Mouse (Mus musculus) midbrain, embryonic 12.5 days (tissue): ENCODE results near the gene Gdpd3. TPM values are rescaled to one million over a fixed set of nuclear protein-coding genes. Genes with fewer than 3 reads are reported as not detected.

Source experiments
- ATAC-seq: fragments of 200-750 bp; cut with Nextera tagmentation; 2 replicates; pipeline ENCODE4 v1.8.0; 2017; ENCODE audit warnings: low read depth, moderate TSS enrichment, moderate library complexity; ENCODE audit not compliant: low FRiP score
- H3K27ac ChIP-seq: fragments of 300-500 bp; sonication (generic); replicated peaks from 2 replicates; pipeline ENCODE4 v1.5.1; 2016; ENCODE audit warnings: mild to moderate bottlenecking
- H3K27me3 ChIP-seq: fragments of 300-500 bp; sonication (generic); 2 replicates; pipeline ENCODE4 v1.6.1; 2016; ENCODE audit warnings: mild to moderate bottlenecking
- H3K36me3 ChIP-seq: fragments of 300-500 bp; sonication (generic); 2 replicates; pipeline ENCODE4 v1.6.1; 2016
- H3K4me1 ChIP-seq: fragments of 300-500 bp; sonication (generic); 2 replicates; pipeline ENCODE4 v1.6.1; 2016
- H3K4me2 ChIP-seq: fragments of 300-500 bp; sonication (generic); replicated peaks from 2 replicates; pipeline ENCODE4 v1.6.1; 2016; ENCODE audit warnings: mild to moderate bottlenecking, moderate library complexity
- H3K4me3 ChIP-seq: fragments of 300-500 bp; sonication (generic); 2 replicates; pipeline ENCODE4 v1.5.1; 2016; ENCODE audit warnings: mild to moderate bottlenecking
- H3K9ac ChIP-seq: fragments of 300-500 bp; sonication (generic); replicated peaks from 2 replicates; pipeline ENCODE4 v1.6.1; 2016; ENCODE audit warnings: mild to moderate bottlenecking, moderate library complexity
- H3K9me3 ChIP-seq: fragments of 300-500 bp; sonication (generic); 2 replicates; pipeline ENCODE4 v1.6.1; 2016; ENCODE audit warnings: mild to moderate bottlenecking
- WGBS: fragments of 180-500 bp; shearing (Covaris S2); methylation state at CpG from one replicate; pipeline ENCODE4 v1.1.7; 2016; 5-methylcytosine and 5-hydroxymethylcytosine counted together
- polyA plus RNA-seq: library from polyadenylated mRNA; unstranded; fragments of >200 nt; fragmentation: Nextera tagmentation; extraction: Ambion mirVana; gene quantifications from 2 replicates; pipeline ENCODE4 v1.2.1, GENCODE M21; 2016

Gene Gdpd3
- polyA plus RNA-seq, 1 experiment from 2014 or later, result 2.0 TPM

- Histone ChIP-seq H3K4me3 (no peak overlapping the region), H3K9ac (no peak overlapping the region), H3K4me2 (no peak overlapping the region), H3K4me1 (peaks cover 3% of the 10 kb centered on the region; the same call in 1 of the 2 replicates), H3K27me3 (no peaks in the 10 kb centered on the region), H3K27ac (no peak overlapping the region), H3K9me3 (no peaks in the 10 kb centered on the region), H3K36me3 (no peaks in the 10 kb centered on the region)
- no peak for ATAC-seq
- 91% methylated on average over 13 of the region's 13 CpGs for WGBS
These were observed 24.1 kb upstream of the Gdpd3 start for GRCm38 (mm10) chr7:126741964-126742482.

- no peak overlapping the region for H3K9ac ChIP-seq
- no peak overlapping the region for H3K27ac ChIP-seq
- WGBS, result 92% methylated on average over 12 of the region's 12 CpGs
- no peaks in the 10 kb centered on the region for H3K27me3 ChIP-seq
- no peak for ATAC-seq
- H3K4me1 ChIP-seq, result no peaks in the 10 kb centered on the region
- no peak overlapping the region for H3K4me3 ChIP-seq
- no peak overlapping the region for H3K4me2 ChIP-seq
- H3K9me3 ChIP-seq, result no peaks in the 10 kb centered on the region
- H3K36me3 ChIP-seq, result no peaks in the 10 kb centered on the region
These were observed 20.1 kb upstream of the Gdpd3 start for GRCm38 (mm10) chr7:126746066-126746465.

DNA sequence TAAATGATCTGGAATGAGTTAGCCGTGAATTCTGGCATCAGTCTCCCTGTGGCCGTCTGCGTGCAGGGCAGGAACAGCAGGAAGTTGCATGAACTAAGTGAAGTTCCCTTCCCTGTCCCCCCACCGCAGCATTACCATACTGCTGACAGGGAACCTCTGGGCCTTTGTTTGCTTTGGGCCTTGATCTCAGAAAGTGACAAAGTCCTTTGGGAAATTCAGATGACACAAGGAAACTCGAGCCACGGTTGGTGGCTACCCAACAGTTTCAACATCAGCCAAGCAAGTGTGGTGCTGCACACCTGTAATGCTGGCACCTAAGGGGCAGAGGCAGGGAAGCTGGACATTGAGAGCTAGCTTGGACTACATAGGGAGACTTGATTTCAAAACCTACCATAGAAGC, 19.3 kb upstream of the Gdpd3 start:
- Histone ChIP-seq H3K4me1 (no peaks in the 10 kb centered on the region), H3K4me3 (no peak overlapping the region), H3K27me3 (no peaks in the 10 kb centered on the region), H3K9me3 (no peaks in the 10 kb centered on the region), H3K36me3 (no peaks in the 10 kb centered on the region), H3K4me2 (no peak overlapping the region), H3K27ac (no peak overlapping the region), H3K9ac (no peak overlapping the region)
- WGBS, result 44% methylated on average over 6 of the region's 6 CpGs
- ATAC-seq, result no peak

DNA sequence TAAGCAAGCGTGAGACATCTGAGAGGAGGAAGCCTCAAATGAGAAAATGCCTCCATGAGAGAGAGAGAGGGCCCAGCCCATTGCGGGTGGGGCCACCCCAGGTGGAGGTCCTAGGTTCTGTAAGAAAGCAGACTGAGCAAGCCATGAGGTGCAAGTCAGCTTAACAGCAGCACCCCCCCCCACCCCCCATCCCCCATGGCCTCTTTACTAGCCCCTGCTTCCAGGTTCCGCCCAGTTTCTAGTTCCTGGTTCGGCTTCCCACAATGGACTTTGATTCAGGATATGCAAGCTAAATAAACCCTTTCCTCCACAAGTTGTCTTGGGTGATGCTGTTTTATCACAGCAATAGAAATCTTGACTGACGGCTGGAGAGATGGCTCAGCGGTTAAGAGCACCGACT, 17.3 kb upstream of the Gdpd3 start:
- H3K9me3 ChIP-seq, result no peaks in the 10 kb centered on the region
- H3K27ac ChIP-seq, result no peak overlapping the region
- 76% methylated on average over 7 of the region's 7 CpGs for WGBS
- no peaks in the 10 kb centered on the region for H3K27me3 ChIP-seq
- no peak overlapping the region for H3K9ac ChIP-seq
- no peak overlapping the region for H3K4me2 ChIP-seq
- no peak for ATAC-seq
- no peaks in the 10 kb centered on the region for H3K36me3 ChIP-seq
- no peak overlapping the region for H3K4me3 ChIP-seq
- no peaks in the 10 kb centered on the region for H3K4me1 ChIP-seq

GRCm38 (mm10) chr7:126749582-126750343, 16.4 kb upstream of the Gdpd3 start:
- no peak overlapping the region for H3K27ac ChIP-seq
- no peak overlapping the region for H3K4me2 ChIP-seq
- H3K4me1 ChIP-seq, result peaks cover 6% of the 10 kb centered on the region; the same call in 1 of the 2 replicates
- H3K9me3 ChIP-seq, result no peaks in the 10 kb centered on the region
- ATAC-seq, result no peak
- no peak overlapping the region for H3K4me3 ChIP-seq
- no peaks in the 10 kb centered on the region for H3K27me3 ChIP-seq
- no peak overlapping the region for H3K9ac ChIP-seq
- no peaks in the 10 kb centered on the region for H3K36me3 ChIP-seq
- 94% methylated on average over 17 of the region's 17 CpGs for WGBS

GRCm38 (mm10) chr7:126754866-126755265, 11.3 kb upstream of the Gdpd3 start:
- H3K4me2 ChIP-seq, result peak overlapping the region; percentile 15
- ATAC-seq, result peak; percentile 32; the same call in 1 of the 2 replicates
- H3K27ac ChIP-seq, result no peak overlapping the region
- 2% methylated on average over 9 of the region's 9 CpGs for WGBS
- H3K9me3 ChIP-seq, result no peaks in the 10 kb centered on the region
- H3K36me3 ChIP-seq, result no peaks in the 10 kb centered on the region
- H3K4me3 ChIP-seq, result no peak overlapping the region
- H3K9ac ChIP-seq, result no peak overlapping the region
- peaks cover 11% of the 10 kb centered on the region; the same call in 1 of the 2 replicates for H3K4me1 ChIP-seq
- no peaks in the 10 kb centered on the region for H3K27me3 ChIP-seq

DNA sequence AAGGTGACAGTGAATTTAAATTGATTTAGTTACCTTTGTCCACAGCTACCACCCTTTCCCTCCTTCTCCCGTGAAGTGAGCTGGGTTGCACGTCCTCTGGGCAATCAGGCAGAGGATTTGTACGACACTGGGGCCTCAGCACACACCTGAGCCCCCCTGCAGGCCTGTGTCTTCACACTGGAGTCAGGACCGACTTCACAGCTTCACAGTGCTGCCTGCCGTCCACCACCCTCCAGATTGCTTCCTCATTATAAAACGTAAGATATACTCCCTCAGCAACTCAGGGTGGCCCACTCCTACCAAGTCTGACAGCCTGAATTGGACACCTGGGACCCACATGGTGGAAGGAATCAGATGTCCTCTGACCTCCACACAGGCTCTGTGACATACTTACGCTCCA, 7.6 kb upstream of the Gdpd3 start:
- peak; percentile 18 for ATAC-seq
- Histone ChIP-seq H3K9me3 (no peaks in the 10 kb centered on the region), H3K4me3 (no peak overlapping the region), H3K36me3 (peaks cover 4% of the 10 kb centered on the region; the same call in 1 of the 2 replicates), H3K4me2 (no peak overlapping the region), H3K27me3 (no peaks in the 10 kb centered on the region), H3K9ac (no peak overlapping the region), H3K27ac (no peak overlapping the region), H3K4me1 (peaks cover 32% of the 10 kb centered on the region)
- 70% methylated on average over 7 of the region's 7 CpGs for WGBS

GRCm38 (mm10) chr7:126759050-126759671, 7.0 kb upstream of the Gdpd3 start, which contains the start of gene Mapk3:
TSS of gene Mapk3 (plus strand) at chr7:126759601.
- H3K27me3 ChIP-seq, result no peaks in the 10 kb centered on the region
- H3K27ac ChIP-seq, result peak within 1 kb of the TSS; percentile 80
- peaks cover 10% of the 10 kb centered on the region for H3K36me3 ChIP-seq
- peak; percentile 81 for ATAC-seq
- H3K4me1 ChIP-seq, result peaks cover 32% of the 10 kb centered on the region
- H3K9ac ChIP-seq, result peak within 1 kb of the TSS; percentile 78
- H3K9me3 ChIP-seq, result no peaks in the 10 kb centered on the region
- peak within 1 kb of the TSS; percentile 70 for H3K4me3 ChIP-seq
- 0% methylated on average over 22 of the region's 38 CpGs for WGBS
- peak within 1 kb of the TSS; percentile 88 for H3K4me2 ChIP-seq

GRCm38 (mm10) chr7:126759672-126760390, 6.3 kb upstream of the Gdpd3 start:
- peaks cover 17% of the 10 kb centered on the region for H3K36me3 ChIP-seq

DNA sequence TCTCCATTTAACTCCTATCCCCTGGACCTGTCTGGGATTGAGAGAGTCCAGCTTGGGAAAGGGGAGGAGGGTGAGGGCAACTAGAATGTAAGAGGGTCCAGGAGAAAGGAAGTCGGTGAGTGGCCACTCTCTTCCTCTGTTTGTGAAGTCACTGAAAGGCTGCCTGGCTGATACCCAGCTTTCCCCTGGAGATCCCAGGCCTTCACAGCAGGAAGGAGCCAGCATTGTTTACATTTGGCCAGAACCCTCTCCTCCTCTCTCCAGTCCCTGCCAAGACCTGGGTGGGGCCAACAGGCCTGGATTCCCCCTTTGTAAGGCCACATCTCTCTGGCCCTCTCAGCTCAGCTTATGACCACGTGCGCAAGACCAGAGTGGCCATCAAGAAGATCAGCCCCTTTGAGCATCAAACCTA, 5.7 kb upstream of the Gdpd3 start:
- Histone ChIP-seq H3K4me2 (peak overlapping the region; percentile 88), H3K27ac (peak overlapping the region; percentile 80), H3K4me3 (peak overlapping the region; percentile 70), H3K27me3 (no peaks in the 10 kb centered on the region), H3K4me1 (peaks cover 21% of the 10 kb centered on the region), H3K36me3 (peaks cover 23% of the 10 kb centered on the region), H3K9me3 (no peaks in the 10 kb centered on the region), H3K9ac (peak overlapping the region; percentile 78)
- no peak for ATAC-seq
- WGBS, result 27% methylated on average over 3 of the region's 3 CpGs

More at GRCm38 (mm10) chr7:126759672-126760390, 6.3 kb upstream of the Gdpd3 start:
- Histone ChIP-seq H3K27me3 (no peaks in the 10 kb centered on the region), H3K4me1 (peaks cover 26% of the 10 kb centered on the region), H3K4me3 (peak overlapping the region; percentile 70), H3K9me3 (no peaks in the 10 kb centered on the region), H3K9ac (peak overlapping the region; percentile 78), H3K27ac (peak overlapping the region; percentile 80), H3K4me2 (peak overlapping the region; percentile 88)
- 1% methylated on average over 24 of the region's 24 CpGs for WGBS
- ATAC-seq, result peak; percentile 62

DNA sequence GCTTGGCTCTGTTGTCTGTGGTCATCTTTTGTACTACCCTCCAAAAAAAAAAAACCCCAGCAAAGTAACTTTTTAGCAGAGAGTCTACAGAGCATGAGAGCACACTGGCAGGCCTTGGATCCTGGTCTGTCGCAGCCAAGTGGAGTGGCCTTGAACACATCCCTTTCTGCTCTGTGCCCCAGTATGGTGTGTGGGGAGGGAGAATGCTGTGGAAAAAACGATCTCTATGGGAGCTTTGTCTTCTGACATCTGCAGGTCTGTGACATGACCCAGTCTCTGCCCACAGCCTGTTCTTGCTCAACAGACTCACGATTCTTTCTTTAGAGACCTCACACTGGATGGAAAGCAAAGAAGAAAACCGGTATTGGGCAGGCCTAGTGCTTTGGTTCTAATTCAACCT, 5.2 kb upstream of the Gdpd3 start:
- Histone ChIP-seq H3K9me3 (no peaks in the 10 kb centered on the region), H3K27ac (0 out of 2 replicates have a peak overlapping the region, but pooled peaks have one; percentile 80), H3K4me1 (peaks cover 21% of the 10 kb centered on the region), H3K9ac (peak overlapping the region; percentile 78; the same call in 1 of the 2 replicates), H3K4me3 (peak overlapping the region; percentile 70; the same call in 1 of the 2 replicates), H3K27me3 (no peaks in the 10 kb centered on the region), H3K4me2 (peak overlapping the region; percentile 88), H3K36me3 (peaks cover 27% of the 10 kb centered on the region)
- no peak for ATAC-seq
- 79% methylated on average over 4 of the region's 4 CpGs for WGBS
